Mouse (Mus musculus) cerebellum, postnatal 36 days (tissue): ENCODE results near the gene Gpr107.

Experiments
- DNase-seq, 2 experiments: peaks; one replicate each; pipeline ENCODE4 v3.0.0; 2021 to 2022; ENCODE audit warnings: mixed read lengths in 2 of 2

Gpr107 gene

GRCm38 (mm10) chr2:31151892-31152812 lies at the start of gene Gpr107:
Gene Gpr107 (plus strand): TSS chr2:31152316.
- peak; percentile 75 to 76 for DNase-seq

- no peak for DNase-seq
Observed at GRCm38 (mm10) chr2:31103321-31103720, 48.8 kb upstream of the Gpr107 start.

- DNase-seq: no peak
Observed at GRCm38 (mm10) chr2:31105279-31105678, 46.8 kb upstream of the Gpr107 start.

GRCm38 (mm10) chr2:31106004-31106403 lies 46.1 kb upstream of the Gpr107 start:
- no peak for DNase-seq

GRCm38 (mm10) chr2:31106621-31107320 lies 45.3 kb upstream of the Gpr107 start:
- DNase-seq: peak; percentile 88 to 89

- DNase-seq: no peak
Observed at GRCm38 (mm10) chr2:31108186-31108585, 43.9 kb upstream of the Gpr107 start.

GRCm38 (mm10) chr2:31109960-31110548 lies 42.1 kb upstream of the Gpr107 start:
- DNase-seq: no peak

- no peak for DNase-seq
Observed at GRCm38 (mm10) chr2:31111685-31112084, 40.4 kb upstream of the Gpr107 start.

GRCm38 (mm10) chr2:31114205-31114604 lies 37.9 kb upstream of the Gpr107 start:
- no peak for DNase-seq

GRCm38 (mm10) chr2:31115091-31115942 lies 36.8 kb upstream of the Gpr107 start:
- no peak for DNase-seq

GRCm38 (mm10) chr2:31115943-31116731 lies 36.0 kb upstream of the Gpr107 start:
- DNase-seq: no peak

GRCm38 (mm10) chr2:31118211-31118610 lies 33.9 kb upstream of the Gpr107 start:
- no peak for DNase-seq

- no peak for DNase-seq
Observed at GRCm38 (mm10) chr2:31118639-31119380, 33.3 kb upstream of the Gpr107 start.

- DNase-seq: peak; percentile 65 to 69
Observed at GRCm38 (mm10) chr2:31119795-31120194, 32.3 kb upstream of the Gpr107 start.

GRCm38 (mm10) chr2:31121131-31121693 lies 30.9 kb upstream of the Gpr107 start:
- DNase-seq: no peak

- no peak for DNase-seq
Observed at GRCm38 (mm10) chr2:31122806-31123205, 29.3 kb upstream of the Gpr107 start.

GRCm38 (mm10) chr2:31123493-31123892 lies 28.6 kb upstream of the Gpr107 start:
- no peak for DNase-seq

- no peak for DNase-seq
Observed at GRCm38 (mm10) chr2:31124694-31125093, 27.4 kb upstream of the Gpr107 start.

- DNase-seq: no peak
Observed at GRCm38 (mm10) chr2:31125156-31125555, 27.0 kb upstream of the Gpr107 start.

GRCm38 (mm10) chr2:31126048-31126447 lies 26.1 kb upstream of the Gpr107 start:
- DNase-seq: no peak

- no peak for DNase-seq
Observed at GRCm38 (mm10) chr2:31127219-31127618, 24.9 kb upstream of the Gpr107 start.
